Mouse (Mus musculus): ENCODE data around the gene Arhgef7. TPM values are rescaled to one million over a fixed set of nuclear protein-coding genes. Genes with fewer than 3 reads are reported as not detected.

Arhgef7 gene
- polyA plus RNA-seq, 1 experiment = 38.5 TPM

GRCm38 (mm10) chr8:11788252-11788651 is 60.7 kb downstream of the Arhgef7 start:
- TF ChIP-seq CTCF (IDR thresholded peaks at IDR 0.05; ENCODE audit: low read depth, low read length) (peak; percentile 47), POLR2A (IDR thresholded peaks at IDR 0.05; ENCODE audit: insufficient read depth, low read length) (no peak), EP300 (IDR thresholded peaks at IDR 0.05; ENCODE audit: insufficient read depth, low read depth, low read length) (no peak)
- Histone ChIP-seq H3K27ac (ENCODE audit: insufficient read depth, low read length) (no peak overlapping the region), H3K36me3 (ENCODE audit: control insufficient read depth, insufficient read depth, low read length, poor library complexity, severe bottlenecking) (peaks cover 7% of the 10 kb centered on the region), H3K4me1 (ENCODE audit: control insufficient read depth, insufficient read depth, low read length) (no peaks in the 10 kb centered on the region), H3K9ac (ENCODE audit: low read depth, poor library complexity, severe bottlenecking) (no peak overlapping the region), H3K9me3 (replicated peaks; ENCODE audit: control insufficient read depth, insufficient read depth, low read length, poor library complexity, severe bottlenecking) (no peaks in the 10 kb centered on the region), H3K27me3 (ENCODE audit: control insufficient read depth, insufficient read depth, low read length, poor library complexity, severe bottlenecking) (no peaks in the 10 kb centered on the region), H3K4me3 (ENCODE audit: low read depth, low read length) (no peak overlapping the region)

DNA sequence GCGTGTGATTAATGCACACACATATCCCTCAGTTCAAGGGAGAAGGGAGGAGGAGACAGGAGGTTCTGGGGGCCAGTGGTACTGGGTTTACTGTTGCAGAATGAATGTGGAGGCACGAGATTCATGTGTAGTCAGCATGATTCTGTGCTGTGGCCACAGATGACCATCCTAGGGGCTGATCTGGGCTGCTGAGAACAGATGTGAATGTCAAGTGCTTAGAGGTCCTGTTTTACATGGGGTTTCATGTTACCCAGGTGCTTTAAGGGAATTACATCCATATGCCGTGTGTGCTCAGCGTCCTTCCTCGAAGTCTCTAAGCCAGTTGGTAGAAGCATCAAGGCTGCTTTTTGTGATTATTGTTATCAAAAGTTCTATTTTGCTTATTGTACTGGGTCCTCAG is 61.6 kb downstream of the Arhgef7 start:
- peaks cover 7% of the 10 kb centered on the region for H3K36me3 ChIP-seq (ENCODE audit: control insufficient read depth, insufficient read depth, low read length, poor library complexity, severe bottlenecking)
- TF ChIP-seq CTCF (IDR thresholded peaks at IDR 0.05; ENCODE audit: low read depth, low read length) (no peak), EP300 (IDR thresholded peaks at IDR 0.05; ENCODE audit: insufficient read depth, low read depth, low read length) (no peak), POLR2A (IDR thresholded peaks at IDR 0.05; ENCODE audit: insufficient read depth, low read length) (no peak)
- H3K4me3 ChIP-seq (ENCODE audit: low read depth, low read length) = no peak overlapping the region
- no peak overlapping the region for H3K27ac ChIP-seq (ENCODE audit: insufficient read depth, low read length)
- H3K27me3 ChIP-seq (ENCODE audit: control insufficient read depth, insufficient read depth, low read length, poor library complexity, severe bottlenecking) = no peaks in the 10 kb centered on the region
- H3K4me1 ChIP-seq (ENCODE audit: control insufficient read depth, insufficient read depth, low read length) = no peaks in the 10 kb centered on the region
- H3K9me3 ChIP-seq (replicated peaks; ENCODE audit: control insufficient read depth, insufficient read depth, low read length, poor library complexity, severe bottlenecking) = no peaks in the 10 kb centered on the region
- H3K9ac ChIP-seq (ENCODE audit: low read depth, poor library complexity, severe bottlenecking) = no peak overlapping the region

DNA sequence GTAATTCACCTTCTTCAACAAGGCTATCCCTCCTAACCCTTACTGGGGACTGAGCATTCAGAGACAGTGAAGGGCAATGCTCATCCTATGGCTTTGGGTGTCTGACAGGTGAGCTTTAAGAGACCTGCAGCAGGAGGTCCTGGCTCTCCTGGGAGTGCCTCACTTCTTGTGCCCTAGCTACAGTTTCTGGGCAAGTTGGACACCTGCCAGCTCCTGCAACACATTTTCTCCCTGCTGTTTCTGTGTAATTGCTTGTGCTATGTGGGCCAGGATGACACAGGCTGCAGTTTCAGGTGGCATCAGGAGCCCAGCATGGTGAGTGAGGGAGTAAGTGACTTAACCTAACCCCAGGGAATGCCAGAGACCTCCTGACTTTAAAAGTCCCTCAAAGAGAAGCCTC is 67.4 kb downstream of the Arhgef7 start:
- Histone ChIP-seq H3K27ac (ENCODE audit: insufficient read depth, low read length) (no peak overlapping the region), H3K36me3 (ENCODE audit: control insufficient read depth, insufficient read depth, low read length, poor library complexity, severe bottlenecking) (no peaks in the 10 kb centered on the region; the same call in none of the 2 replicates), H3K4me3 (ENCODE audit: low read depth, low read length) (no peak overlapping the region), H3K9me3 (replicated peaks; ENCODE audit: control insufficient read depth, insufficient read depth, low read length, poor library complexity, severe bottlenecking) (no peaks in the 10 kb centered on the region), H3K9ac (ENCODE audit: low read depth, poor library complexity, severe bottlenecking) (no peak overlapping the region), H3K27me3 (ENCODE audit: control insufficient read depth, insufficient read depth, low read length, poor library complexity, severe bottlenecking) (no peaks in the 10 kb centered on the region), H3K4me1 (ENCODE audit: control insufficient read depth, insufficient read depth, low read length) (no peaks in the 10 kb centered on the region)
- no peak for TF ChIP-seq EP300 (IDR thresholded peaks at IDR 0.05; ENCODE audit: insufficient read depth, low read depth, low read length)
- no peak for TF ChIP-seq CTCF (IDR thresholded peaks at IDR 0.05; ENCODE audit: low read depth, low read length)
- no peak for TF ChIP-seq POLR2A (IDR thresholded peaks at IDR 0.05; ENCODE audit: insufficient read depth, low read length)

- Histone ChIP-seq H3K27me3 (ENCODE audit: control insufficient read depth, insufficient read depth, low read length, poor library complexity, severe bottlenecking) (no peaks in the 10 kb centered on the region), H3K4me1 (ENCODE audit: control insufficient read depth, insufficient read depth, low read length) (no peaks in the 10 kb centered on the region), H3K9me3 (replicated peaks; ENCODE audit: control insufficient read depth, insufficient read depth, low read length, poor library complexity, severe bottlenecking) (no peaks in the 10 kb centered on the region), H3K4me3 (ENCODE audit: low read depth, low read length) (no peak overlapping the region), H3K36me3 (ENCODE audit: control insufficient read depth, insufficient read depth, low read length, poor library complexity, severe bottlenecking) (no peaks in the 10 kb centered on the region; the same call in none of the 2 replicates), H3K9ac (ENCODE audit: low read depth, poor library complexity, severe bottlenecking) (no peak overlapping the region), H3K27ac (ENCODE audit: insufficient read depth, low read length) (no peak overlapping the region)
- no peak for TF ChIP-seq CTCF (IDR thresholded peaks at IDR 0.05; ENCODE audit: low read depth, low read length)
- TF ChIP-seq EP300 (IDR thresholded peaks at IDR 0.05; ENCODE audit: insufficient read depth, low read depth, low read length) = no peak
- no peak for TF ChIP-seq POLR2A (IDR thresholded peaks at IDR 0.05; ENCODE audit: insufficient read depth, low read length)
These were observed 69.6 kb downstream of the Arhgef7 start for GRCm38 (mm10) chr8:11797128-11797527.

- H3K27me3 ChIP-seq (ENCODE audit: control insufficient read depth, insufficient read depth, low read length, poor library complexity, severe bottlenecking) = no peaks in the 10 kb centered on the region
- H3K36me3 ChIP-seq (ENCODE audit: control insufficient read depth, insufficient read depth, low read length, poor library complexity, severe bottlenecking) = no peaks in the 10 kb centered on the region; the same call in none of the 2 replicates
- H3K9me3 ChIP-seq (replicated peaks; ENCODE audit: control insufficient read depth, insufficient read depth, low read length, poor library complexity, severe bottlenecking) = no peaks in the 10 kb centered on the region
- no peaks in the 10 kb centered on the region for H3K4me1 ChIP-seq (ENCODE audit: control insufficient read depth, insufficient read depth, low read length)
- no peak overlapping the region for H3K27ac ChIP-seq (ENCODE audit: insufficient read depth, low read length)
- no peak overlapping the region for H3K9ac ChIP-seq (ENCODE audit: low read depth, poor library complexity, severe bottlenecking)
- no peak overlapping the region for H3K4me3 ChIP-seq (ENCODE audit: low read depth, low read length)
- TF ChIP-seq POLR2A (IDR thresholded peaks at IDR 0.05; ENCODE audit: insufficient read depth, low read length) (no peak), EP300 (IDR thresholded peaks at IDR 0.05; ENCODE audit: insufficient read depth, low read depth, low read length) (no peak), CTCF (IDR thresholded peaks at IDR 0.05; ENCODE audit: low read depth, low read length) (no peak)
These were observed 70.4 kb downstream of the Arhgef7 start for GRCm38 (mm10) chr8:11797729-11798479.

DNA sequence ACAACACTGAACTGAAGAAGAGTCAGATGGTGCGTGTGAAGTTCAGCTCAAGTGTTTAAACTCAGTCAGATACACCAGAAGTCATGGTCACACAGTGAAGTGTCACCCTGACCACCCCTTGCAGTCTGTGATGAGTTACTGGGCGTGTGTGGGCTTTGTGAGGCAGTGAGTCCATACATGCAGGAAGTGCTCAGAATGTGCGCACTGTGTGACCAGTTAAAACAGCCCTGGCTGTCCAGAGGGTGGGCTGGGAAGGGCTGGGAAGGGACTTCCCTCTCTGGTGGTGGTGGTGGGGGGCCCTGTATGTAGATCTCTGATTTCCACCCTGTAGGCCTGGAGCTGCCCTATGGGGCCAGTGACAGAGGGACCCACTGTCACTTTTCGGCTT is 71.0 kb downstream of the Arhgef7 start:
- Histone ChIP-seq H3K36me3 (ENCODE audit: control insufficient read depth, insufficient read depth, low read length, poor library complexity, severe bottlenecking) (no peaks in the 10 kb centered on the region; the same call in none of the 2 replicates), H3K9ac (ENCODE audit: low read depth, poor library complexity, severe bottlenecking) (no peak overlapping the region)

More for the DNA sequence above, 71.0 kb downstream of the Arhgef7 start:
- Histone ChIP-seq H3K4me3 (ENCODE audit: low read depth, low read length) (no peak overlapping the region), H3K4me1 (ENCODE audit: control insufficient read depth, insufficient read depth, low read length) (no peaks in the 10 kb centered on the region), H3K27me3 (ENCODE audit: control insufficient read depth, insufficient read depth, low read length, poor library complexity, severe bottlenecking) (no peaks in the 10 kb centered on the region), H3K27ac (ENCODE audit: insufficient read depth, low read length) (no peak overlapping the region), H3K9me3 (replicated peaks; ENCODE audit: control insufficient read depth, insufficient read depth, low read length, poor library complexity, severe bottlenecking) (no peaks in the 10 kb centered on the region)
- TF ChIP-seq CTCF (IDR thresholded peaks at IDR 0.05; ENCODE audit: low read depth, low read length) (no peak), EP300 (IDR thresholded peaks at IDR 0.05; ENCODE audit: insufficient read depth, low read depth, low read length) (no peak), POLR2A (IDR thresholded peaks at IDR 0.05; ENCODE audit: insufficient read depth, low read length) (no peak)
